Mouse (Mus musculus): ENCODE measurements at regions not wholly inside any gene's neighbourhood (a gene's known extent, or its start where the extent isn't known, plus 50 kb on each side); places are given as distances from the start of the nearest gene placed in this dataset.
A peak's percentile ranks its signal among the peaks of the same experiment; 100 is the strongest.

- DNase-seq (ENCODE audit: low spot score): no peak
Measured at GRCm38 (mm10) chr8:78154873-78155272, 58.2 kb upstream of the Ttc29 start.

- DNase-seq (ENCODE audit: low spot score): peak; percentile 2
Measured at GRCm38 (mm10) chr8:78162046-78162445, 51.1 kb upstream of the Ttc29 start.

- no peak for DNase-seq (ENCODE audit: low spot score)
Measured at GRCm38 (mm10) chr8:78162763-78163508, 50.2 kb upstream of the Ttc29 start.
